Mouse (Mus musculus) kidney, embryonic 14.5 days (tissue): ENCODE measurements around the gene Elf3. TPM values are rescaled to one million over a fixed set of nuclear protein-coding genes. Genes with fewer than 3 reads are reported as not detected.

ENCODE experiments used
- ATAC-seq: fragments of 200-750 bp; cut with Nextera tagmentation; 2 replicates; pipeline ENCODE4 v1.8.0; 2017; ENCODE audit warnings: moderate number of reproducible peaks, mild to moderate bottlenecking, moderate TSS enrichment, moderate library complexity; ENCODE audit not compliant: low FRiP score, low TSS enrichment
- H3K27ac ChIP-seq: fragments of 300-500 bp; sonication (generic); 2 replicates; pipeline ENCODE4 v1.5.1; 2014; ENCODE audit warnings: low read depth, mild to moderate bottlenecking, low read length, moderate library complexity, mixed read lengths
- H3K27me3 ChIP-seq: fragments of 300-500 bp; sonication (generic); 2 replicates; pipeline ENCODE4 v1.6.1; 2014; ENCODE audit warnings: mild to moderate bottlenecking, low read length; ENCODE audit not compliant: control insufficient read depth, insufficient read depth
- H3K36me3 ChIP-seq: fragments of 300-500 bp; sonication (generic); 2 replicates; pipeline ENCODE4 v1.6.1; 2014; ENCODE audit warnings: low read length, mixed read lengths; ENCODE audit not compliant: control insufficient read depth, insufficient read depth
- H3K4me1 ChIP-seq: fragments of 300-500 bp; sonication (generic); 2 replicates; pipeline ENCODE4 v1.6.1; 2014; ENCODE audit warnings: low read length, mixed read lengths; ENCODE audit not compliant: control insufficient read depth, insufficient read depth
- H3K4me2 ChIP-seq: fragments of 300-500 bp; sonication (generic); replicated peaks from 2 replicates; pipeline ENCODE4 v1.6.1; 2014; ENCODE audit warnings: low read depth, mild to moderate bottlenecking, low read length
- H3K4me3 ChIP-seq: fragments of 300-500 bp; sonication (generic); 2 replicates; pipeline ENCODE4 v1.5.1; 2014; ENCODE audit warnings: mild to moderate bottlenecking, low read length
- H3K9ac ChIP-seq: fragments of 300-500 bp; sonication (generic); 2 replicates; pipeline ENCODE4 v1.6.1; 2014; ENCODE audit warnings: low read depth, mild to moderate bottlenecking, low read length, moderate library complexity
- H3K9me3 ChIP-seq: fragments of 300-500 bp; sonication (generic); 2 replicates; pipeline ENCODE4 v1.6.1; 2016; ENCODE audit warnings: low read length; ENCODE audit not compliant: control insufficient read depth
- WGBS: fragments of 180-500 bp; shearing (Covaris S2); extraction: QIAGEN DNeasy Blood & Tissue Kit; methylation state at CpG from one replicate; pipeline ENCODE4 v1.1.7; 2014; 5-methylcytosine and 5-hydroxymethylcytosine counted together
- polyA plus RNA-seq: library from polyadenylated mRNA; unstranded; fragments of >200 nt; fragmentation: Nextera tagmentation; extraction: Ambion mirVana; gene quantifications from 2 replicates; pipeline ENCODE4 v1.2.1, GENCODE M21; 2014

Gene Elf3
- polyA plus RNA-seq, 1 experiment from 2014 or later: 26.8 TPM

GRCm38 (mm10) chr1:135205257-135205656 is 53.1 kb downstream of the Elf3 start:
- Histone ChIP-seq H3K27ac (peak overlapping the region; percentile 14; the same call in 1 of the 2 replicates), H3K4me3 (no peak overlapping the region), H3K9me3 (no peaks in the 10 kb centered on the region), H3K27me3 (no peaks in the 10 kb centered on the region), H3K36me3 (no peaks in the 10 kb centered on the region), H3K9ac (no peak overlapping the region), H3K4me1 (peaks cover 6% of the 10 kb centered on the region; the same call in 1 of the 2 replicates), H3K4me2 (no peak overlapping the region)
- ATAC-seq: 0 out of 2 replicates have a peak, but pooled peaks have one; percentile 21
- WGBS: 60% methylated on average over 4 of the region's 4 CpGs

DNA sequence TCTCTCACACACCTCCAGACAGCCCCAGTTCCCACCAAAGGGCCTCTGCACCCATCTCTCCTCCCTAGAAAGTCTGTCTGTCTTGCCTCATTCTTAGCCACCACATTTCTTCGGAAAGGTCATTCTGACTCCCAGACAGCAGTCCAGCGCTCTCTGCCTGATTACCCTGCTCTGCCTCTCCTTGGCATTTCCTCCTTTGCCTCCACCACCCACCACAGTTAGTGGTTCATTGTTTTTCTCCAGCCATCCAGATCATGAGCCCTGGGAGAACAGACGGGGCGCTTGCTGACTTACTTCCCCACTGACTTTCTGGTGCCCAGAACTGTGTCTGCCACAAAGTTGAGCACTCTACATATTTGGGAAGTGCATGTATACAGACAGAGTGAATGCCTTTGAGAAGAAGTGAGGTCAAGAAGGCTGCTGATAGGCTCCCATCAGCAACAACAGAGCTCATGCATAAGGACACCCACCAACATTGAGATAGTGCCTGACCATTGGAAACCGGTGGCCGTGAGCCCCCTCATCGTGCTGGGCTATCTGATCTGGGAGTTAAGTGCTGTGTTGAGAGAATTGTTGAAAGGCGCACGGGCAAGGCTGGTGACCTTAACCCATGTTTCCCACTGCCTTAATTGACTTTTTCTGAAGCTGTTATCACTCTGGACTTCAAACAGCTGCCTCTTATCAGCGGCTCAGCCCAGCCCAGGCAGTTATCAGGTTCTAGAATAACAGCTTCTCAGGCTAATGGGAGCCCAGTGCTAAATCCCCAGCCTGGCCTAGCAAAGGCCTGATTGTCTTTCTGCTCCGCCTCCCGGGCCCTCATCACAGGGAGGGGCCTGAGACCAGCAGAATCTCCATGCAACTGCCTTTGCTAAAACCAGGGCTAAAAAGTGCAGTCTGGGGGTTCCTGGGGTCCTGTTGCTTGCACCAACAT is 53.9 kb downstream of the Elf3 start:
- peak overlapping the region; percentile 38 for H3K27ac ChIP-seq
- no peak overlapping the region for H3K4me3 ChIP-seq
- no peaks in the 10 kb centered on the region for H3K9me3 ChIP-seq
- H3K36me3 ChIP-seq: no peaks in the 10 kb centered on the region
- ATAC-seq: peak; percentile 59; the same call in 1 of the 2 replicates
- 23% methylated on average over 12 of the region's 12 CpGs for WGBS
- H3K4me1 ChIP-seq: peaks cover 6% of the 10 kb centered on the region; the same call in 1 of the 2 replicates
- H3K27me3 ChIP-seq: no peaks in the 10 kb centered on the region
- H3K9ac ChIP-seq: no peak overlapping the region
- H3K4me2 ChIP-seq: no peak overlapping the region

Other genes with a start within 250 kb of the Elf3 start
- 0.66 and 0.81 TPM in 2 replicates for gene Lgr6, start 153.3 kb downstream of the Elf3 start, polyA plus RNA-seq
- 0.66 and 0.83 TPM in 2 replicates for gene Ptpn7, start 125.9 kb downstream of the Elf3 start, polyA plus RNA-seq
- 32.0 and 44.5 TPM in 2 replicates for gene Arl8a, start 111.7 kb downstream of the Elf3 start, polyA plus RNA-seq
- gene Gpr37l1, start 90.9 kb downstream of the Elf3 start, polyA plus RNA-seq: not detected in 2 replicates
- 66.6 and 86.8 TPM in 2 replicates for gene Rnpep, start 25.5 kb upstream of the Elf3 start, polyA plus RNA-seq
- gene Timm17a, start 55.2 kb upstream of the Elf3 start, polyA plus RNA-seq: 213 and 232 TPM in 2 replicates
- gene Lmod1, start 66.2 kb upstream of the Elf3 start, polyA plus RNA-seq: 0.27 and 0.55 TPM in 2 replicates
- gene Shisa4, start 116.7 kb upstream of the Elf3 start, polyA plus RNA-seq: 33.0 and 39.6 TPM in 2 replicates
- gene Ipo9, start 171.9 kb upstream of the Elf3 start, polyA plus RNA-seq: 160 and 176 TPM in 2 replicates